Mouse (Mus musculus): ENCODE data around the gene Lin37. TPM values are rescaled to one million over a fixed set of nuclear protein-coding genes. Genes with fewer than 3 reads are reported as not detected.

Lin37 gene
- polyA plus RNA-seq, 1 experiment from 2014 or later = 65.1 TPM

DNA sequence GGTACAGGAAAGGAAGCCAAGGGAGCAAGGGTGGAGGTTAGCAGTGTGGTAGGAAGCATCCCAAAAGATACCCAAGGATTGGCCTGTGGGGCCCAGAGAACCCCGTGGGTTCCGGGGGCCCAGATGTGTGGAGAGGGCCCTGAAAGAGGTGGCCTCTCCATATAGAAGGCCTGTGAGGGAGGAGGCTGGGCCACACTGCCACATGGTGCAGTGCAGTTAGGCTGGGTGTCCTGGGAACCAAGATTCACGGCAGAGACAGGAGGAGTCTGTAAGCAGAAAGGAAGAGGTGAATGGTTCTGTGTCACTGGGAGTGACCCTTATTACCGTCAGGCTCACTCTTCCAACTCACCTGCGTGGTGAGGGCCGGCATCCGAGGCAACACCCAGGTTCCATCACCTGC lies 19.1 kb downstream of the Lin37 start:
- no peak overlapping the region for H3K9ac ChIP-seq
- 88% methylated on average over 7 of the region's 7 CpGs for WGBS
- peaks cover 7% of the 10 kb centered on the region for H3K4me1 ChIP-seq
- H3K36me3 ChIP-seq (ENCODE audit: poor library complexity, severe bottlenecking) = peaks cover 55% of the 10 kb centered on the region
- no peak overlapping the region for H3K27ac ChIP-seq
- no peak overlapping the region for H3K4me2 ChIP-seq
- no peaks in the 10 kb centered on the region for H3K9me3 ChIP-seq (replicated peaks)
- no peaks in the 10 kb centered on the region for H3K27me3 ChIP-seq
- H3K4me3 ChIP-seq = no peak overlapping the region
- no peak for ATAC-seq

DNA sequence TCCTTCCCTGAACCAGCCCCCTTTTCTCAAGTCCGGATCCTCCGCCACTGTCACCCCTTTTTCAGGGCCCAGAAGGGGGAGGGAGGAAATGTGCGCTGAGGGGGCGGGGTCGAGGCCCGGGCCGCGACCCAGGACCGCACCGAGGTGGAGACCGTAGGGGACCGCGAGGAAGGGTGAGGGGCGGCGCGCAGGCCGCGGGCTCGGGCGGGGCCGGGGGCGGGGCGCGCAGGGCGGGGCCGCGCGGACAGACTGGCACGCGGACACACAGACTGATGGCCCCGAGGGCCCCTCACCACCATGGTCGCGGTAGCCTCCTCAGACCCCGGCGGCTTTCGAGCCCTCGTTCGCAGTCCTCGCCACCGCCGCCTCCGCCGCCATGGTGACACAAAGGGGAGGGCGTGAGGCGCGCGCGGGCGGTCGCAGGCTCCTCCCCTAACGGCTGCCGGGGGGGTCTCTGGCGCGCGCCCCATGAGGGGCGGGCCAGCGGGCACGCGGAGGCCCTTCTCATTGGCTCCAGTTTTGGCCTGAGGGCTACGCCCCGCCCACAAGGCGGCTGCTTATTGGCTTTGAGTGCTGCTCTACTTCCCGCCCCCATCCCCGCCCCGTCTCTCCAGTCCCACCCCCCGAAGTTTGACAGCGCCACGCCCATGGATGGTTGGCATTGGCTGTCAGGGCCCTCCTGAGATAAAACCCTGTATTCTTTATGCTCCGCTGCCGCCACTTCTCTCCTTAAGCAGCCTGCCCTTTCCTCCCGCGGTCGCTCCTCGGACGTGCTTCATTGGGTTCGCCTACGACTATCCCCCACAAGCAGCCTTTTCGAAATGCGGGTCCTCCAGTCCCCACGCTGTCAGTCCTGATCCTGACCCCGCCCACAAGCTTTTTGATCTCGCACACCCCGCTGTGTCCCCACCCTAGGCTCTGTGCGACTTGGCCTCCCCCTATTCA lies 24.7 kb downstream of the Lin37 start, which contains the start of gene Arhgap33:
TSS of gene Arhgap33 (minus strand) at position 428 of the 945 bp plus-strand sequence.
- peak within 1 kb of the TSS; percentile 94 for H3K4me2 ChIP-seq
- H3K27ac ChIP-seq = peak within 1 kb of the TSS; percentile 92
- 1% methylated on average over 59 of the region's 84 CpGs for WGBS
- H3K27me3 ChIP-seq = no peaks in the 10 kb centered on the region
- H3K9me3 ChIP-seq (replicated peaks) = no peaks in the 10 kb centered on the region
- peak within 1 kb of the TSS; percentile 91 for H3K9ac ChIP-seq
- ATAC-seq = peak; percentile 88
- peaks cover 40% of the 10 kb centered on the region for H3K4me1 ChIP-seq
- H3K36me3 ChIP-seq (ENCODE audit: poor library complexity, severe bottlenecking) = peaks cover 48% of the 10 kb centered on the region
- peak within 1 kb of the TSS; percentile 77 for H3K4me3 ChIP-seq

DNA sequence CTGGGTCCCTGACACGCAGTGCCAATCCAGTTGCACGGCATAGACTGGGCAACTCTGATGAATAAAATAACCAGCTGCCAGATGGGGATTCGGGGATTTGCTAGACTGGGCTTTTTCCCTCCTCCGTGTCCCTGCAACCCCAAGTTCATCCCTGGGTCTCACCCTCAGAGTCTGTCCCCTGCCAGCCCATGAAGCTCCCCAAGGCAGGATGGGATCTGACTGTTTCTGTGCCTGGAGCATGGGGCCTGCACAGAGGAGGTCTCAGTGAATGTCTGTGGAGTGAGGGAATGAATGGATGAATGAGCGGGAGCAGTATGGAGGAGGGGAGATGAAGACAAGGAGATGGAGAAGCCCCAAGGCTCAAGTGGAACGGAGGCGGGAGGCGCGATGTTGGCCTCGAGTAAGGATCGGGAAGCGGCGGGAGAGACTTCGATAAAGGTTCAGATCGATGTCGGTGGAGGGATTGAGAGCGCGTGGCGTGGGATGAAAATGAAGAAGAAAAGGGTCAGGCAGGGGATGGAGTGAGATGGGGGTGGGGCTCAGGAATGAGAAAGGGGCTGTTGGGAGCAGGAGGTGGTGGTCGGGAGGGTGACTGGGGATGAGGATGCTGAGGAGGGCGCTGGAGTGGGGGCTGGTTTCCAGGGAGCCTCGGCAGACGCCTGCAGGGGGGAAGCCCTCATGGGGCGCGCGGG lies 25.6 kb downstream of the Lin37 start:
- ATAC-seq = peak; percentile 44
- Histone ChIP-seq H3K36me3 (ENCODE audit: poor library complexity, severe bottlenecking) (peaks cover 51% of the 10 kb centered on the region), H3K9me3 (replicated peaks) (no peaks in the 10 kb centered on the region), H3K9ac (peak overlapping the region; percentile 91), H3K27me3 (no peaks in the 10 kb centered on the region), H3K4me3 (peak overlapping the region; percentile 77), H3K27ac (peak overlapping the region; percentile 89), H3K4me2 (peak overlapping the region; percentile 94), H3K4me1 (peaks cover 40% of the 10 kb centered on the region)
- 2% methylated on average over 22 of the region's 26 CpGs for WGBS

DNA sequence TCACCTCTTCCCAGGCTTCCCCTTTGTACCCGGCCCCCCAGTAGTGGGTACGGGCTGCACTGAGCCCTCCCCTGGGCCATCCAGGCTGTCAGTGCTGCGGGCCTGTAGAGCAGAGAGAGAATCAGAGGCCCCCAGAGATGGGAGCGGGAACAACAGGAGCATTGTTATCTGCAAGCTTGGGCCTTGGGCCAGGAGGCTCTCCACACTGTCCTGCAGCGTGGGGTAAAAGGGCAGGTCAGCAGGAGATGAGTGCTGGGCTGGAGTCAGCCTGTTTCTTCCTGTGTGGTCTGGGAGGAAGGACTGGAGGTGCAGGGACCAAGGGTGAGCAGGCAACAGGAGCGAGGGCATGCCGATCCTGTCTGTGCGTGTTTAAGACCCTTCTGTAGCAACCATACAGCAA lies 26.7 kb downstream of the Lin37 start:
- peak overlapping the region; percentile 94 for H3K4me2 ChIP-seq
- peaks cover 55% of the 10 kb centered on the region for H3K36me3 ChIP-seq (ENCODE audit: poor library complexity, severe bottlenecking)
- peak overlapping the region; percentile 91 for H3K9ac ChIP-seq
- no peak overlapping the region for H3K27ac ChIP-seq
- WGBS = 12% methylated on average over 8 of the region's 8 CpGs
- ATAC-seq = no peak
- H3K4me1 ChIP-seq = peaks cover 40% of the 10 kb centered on the region
- no peaks in the 10 kb centered on the region for H3K27me3 ChIP-seq
- peak overlapping the region; percentile 77 for H3K4me3 ChIP-seq
- no peaks in the 10 kb centered on the region for H3K9me3 ChIP-seq (replicated peaks)

DNA sequence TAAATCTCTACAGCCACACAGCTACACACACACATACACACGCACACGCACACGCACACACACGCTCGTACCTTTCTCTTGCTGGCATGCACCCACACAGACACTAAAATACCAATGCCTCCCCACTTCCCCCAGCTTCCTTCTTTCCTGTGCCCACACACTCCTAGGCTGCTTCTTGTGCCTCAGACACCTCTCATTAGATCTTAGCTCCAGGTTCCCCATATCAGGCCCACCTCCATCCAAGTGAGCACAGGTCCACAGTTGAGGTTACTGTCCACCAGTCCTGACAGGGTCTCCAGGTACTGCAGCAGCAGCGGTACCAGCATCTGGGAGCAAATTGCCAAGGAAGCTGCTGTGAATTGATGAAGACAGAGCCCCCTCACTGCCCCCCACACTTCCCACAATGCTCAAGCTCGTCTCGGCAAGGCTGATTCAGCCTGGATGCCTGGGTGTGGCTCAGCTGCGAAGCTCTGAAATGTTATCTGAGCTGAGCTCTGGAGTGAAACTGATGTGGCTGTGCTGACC lies 28.3 kb downstream of the Lin37 start:
- Histone ChIP-seq H3K4me1 (peaks cover 46% of the 10 kb centered on the region), H3K27ac (no peak overlapping the region), H3K4me2 (peak overlapping the region; percentile 94; the same call in 1 of the 2 replicates), H3K4me3 (peak overlapping the region; percentile 15), H3K9ac (peak overlapping the region; percentile 91), H3K36me3 (ENCODE audit: poor library complexity, severe bottlenecking) (peaks cover 70% of the 10 kb centered on the region), H3K27me3 (no peaks in the 10 kb centered on the region), H3K9me3 (replicated peaks) (no peaks in the 10 kb centered on the region)
- 84% methylated on average over 9 of the region's 9 CpGs for WGBS
- no peak for ATAC-seq

DNA sequence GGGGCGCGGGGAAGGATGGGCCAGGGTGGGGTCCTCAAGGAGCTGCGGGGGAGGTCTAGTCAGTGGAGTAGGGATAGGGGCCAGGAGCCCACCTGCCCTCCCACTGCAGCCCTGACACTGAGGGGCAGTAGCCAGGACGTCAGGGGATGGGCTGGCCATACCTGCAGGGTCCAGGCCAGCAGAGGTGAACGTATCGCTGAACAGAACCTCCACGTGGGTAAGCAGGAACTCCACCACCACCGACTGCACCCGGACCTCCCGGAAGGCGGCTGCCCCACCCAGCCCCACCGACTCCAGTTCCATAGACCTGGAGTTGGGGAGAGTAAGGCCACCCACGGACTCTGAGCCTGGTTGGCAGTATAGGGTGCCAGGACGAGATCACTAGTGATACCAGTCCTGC lies 32.7 kb downstream of the Lin37 start:
- 82% methylated on average over 14 of the region's 14 CpGs for whole genome bisulfite sequencing
- ATAC-seq = no peak

DNA sequence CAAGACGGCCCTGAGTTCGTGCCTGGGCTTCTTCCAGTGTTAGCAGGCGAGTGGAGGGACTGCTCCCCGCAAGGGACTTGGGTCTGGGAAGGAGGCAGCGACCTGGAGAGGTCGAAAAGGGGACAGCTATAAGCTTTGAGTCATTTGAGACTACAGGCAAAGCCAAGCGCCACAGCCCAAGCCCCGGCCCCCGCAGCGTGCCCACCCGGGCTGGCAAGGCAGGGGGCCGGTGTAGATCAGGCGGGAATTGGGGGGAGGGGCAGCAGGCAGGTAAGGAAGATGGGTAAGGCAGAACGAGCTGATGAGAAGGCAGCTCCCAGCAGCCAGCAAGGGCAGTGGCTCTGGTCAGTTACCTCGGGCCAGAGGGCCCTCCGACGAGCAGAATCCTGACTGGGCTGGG lies 33.2 kb downstream of the Lin37 start:
- peak overlapping the region; percentile 34 for H3K9ac ChIP-seq
- H3K4me2 ChIP-seq = no peak overlapping the region

More for the DNA sequence above, 32.7 kb downstream of the Lin37 start:
- H3K4me3 ChIP-seq = no peak overlapping the region
- H3K27me3 ChIP-seq = no peaks in the 10 kb centered on the region
- peaks cover 100% of the 10 kb centered on the region for H3K36me3 ChIP-seq (ENCODE audit: poor library complexity, severe bottlenecking)
- H3K4me2 ChIP-seq = no peak overlapping the region
- peaks cover 21% of the 10 kb centered on the region for H3K4me1 ChIP-seq
- no peaks in the 10 kb centered on the region for H3K9me3 ChIP-seq (replicated peaks)
- H3K27ac ChIP-seq = no peak overlapping the region
- 0 out of 2 replicates have a peak overlapping the region, but pooled peaks have one; percentile 34 for H3K9ac ChIP-seq

DNA sequence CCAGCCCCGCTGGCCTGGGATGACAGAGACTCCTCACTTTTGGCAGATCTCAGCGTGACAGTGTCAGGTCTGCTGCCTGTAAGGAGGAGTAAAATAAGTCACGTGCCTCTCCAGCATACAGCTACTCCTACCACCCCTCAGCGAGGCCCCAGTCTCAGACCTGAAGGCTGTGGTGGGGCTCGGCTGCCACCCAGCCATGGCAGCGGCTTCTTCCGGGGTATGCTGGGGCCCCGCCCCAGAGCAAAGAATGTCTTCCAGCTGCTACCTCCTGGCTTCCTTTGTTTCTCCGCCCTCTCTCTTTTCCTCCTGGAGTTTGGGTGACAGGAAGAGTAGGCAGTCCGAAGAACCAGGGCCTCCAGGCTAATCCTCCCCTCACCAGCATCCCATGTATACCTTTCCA lies 33.7 kb downstream of the Lin37 start:
- 29% methylated on average over 10 of the region's 10 CpGs for WGBS
- Histone ChIP-seq H3K4me1 (peaks cover 16% of the 10 kb centered on the region), H3K4me3 (no peak overlapping the region), H3K27me3 (no peaks in the 10 kb centered on the region), H3K27ac (no peak overlapping the region), H3K4me2 (no peak overlapping the region), H3K9me3 (replicated peaks) (no peaks in the 10 kb centered on the region), H3K36me3 (ENCODE audit: poor library complexity, severe bottlenecking) (peaks cover 91% of the 10 kb centered on the region), H3K9ac (peak overlapping the region; percentile 34; the same call in 1 of the 2 replicates)
- no peak for ATAC-seq

More for the DNA sequence above, 33.2 kb downstream of the Lin37 start:
- H3K27me3 ChIP-seq = no peaks in the 10 kb centered on the region
- H3K4me3 ChIP-seq = no peak overlapping the region
- peaks cover 96% of the 10 kb centered on the region for H3K36me3 ChIP-seq (ENCODE audit: poor library complexity, severe bottlenecking)
- WGBS = 27% methylated on average over 17 of the region's 17 CpGs
- H3K27ac ChIP-seq = no peak overlapping the region
- no peaks in the 10 kb centered on the region for H3K9me3 ChIP-seq (replicated peaks)
- no peak for ATAC-seq
- peaks cover 17% of the 10 kb centered on the region for H3K4me1 ChIP-seq

DNA sequence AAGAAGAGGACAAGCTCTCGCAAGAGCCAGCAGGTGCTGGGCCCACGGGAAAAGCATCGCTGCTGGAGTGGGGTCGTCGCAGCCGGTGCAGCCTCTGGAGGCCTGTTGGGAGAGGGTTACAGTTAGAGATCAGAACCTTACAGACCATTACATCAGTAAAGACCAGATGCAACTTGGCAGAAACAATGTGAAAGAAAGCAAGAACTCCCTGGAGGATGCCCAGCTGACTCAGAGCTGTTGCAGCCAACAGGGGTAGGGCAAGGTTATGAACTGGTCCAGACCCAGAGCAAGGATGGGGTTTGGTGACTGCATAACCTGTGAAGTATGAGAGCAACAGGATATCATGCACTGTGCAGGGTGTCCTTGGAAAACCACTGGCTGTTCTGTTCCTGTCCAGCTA lies 35.2 kb downstream of the Lin37 start:
- WGBS = 84% methylated on average over 6 of the region's 6 CpGs
- Histone ChIP-seq H3K27me3 (no peaks in the 10 kb centered on the region), H3K4me1 (peaks cover 24% of the 10 kb centered on the region), H3K4me3 (no peak overlapping the region), H3K9ac (no peak overlapping the region), H3K27ac (no peak overlapping the region), H3K4me2 (no peak overlapping the region), H3K36me3 (ENCODE audit: poor library complexity, severe bottlenecking) (peaks cover 77% of the 10 kb centered on the region), H3K9me3 (replicated peaks) (no peaks in the 10 kb centered on the region)
- no peak for ATAC-seq

DNA sequence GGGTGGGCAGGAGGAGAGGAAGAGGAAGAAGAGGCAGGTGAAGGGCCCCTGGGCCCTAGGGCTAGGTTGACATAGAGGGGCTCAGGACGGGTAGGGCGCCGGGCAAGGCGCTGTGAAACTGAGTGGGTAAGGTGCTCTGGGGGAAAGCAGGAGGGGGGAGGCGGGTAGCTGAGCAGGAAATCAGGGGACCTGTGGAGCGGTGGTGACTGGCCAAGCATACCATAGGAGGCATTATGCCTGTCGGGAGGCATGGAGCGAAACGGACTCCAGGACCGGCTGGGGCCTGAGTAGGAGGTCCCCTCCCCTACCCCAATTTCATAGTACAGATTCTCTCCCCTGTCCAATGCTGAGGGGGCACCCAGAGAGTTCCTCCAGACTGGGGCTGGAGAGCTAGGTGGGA lies 36.8 kb downstream of the Lin37 start:
- no peaks in the 10 kb centered on the region for H3K27me3 ChIP-seq
- no peak overlapping the region; the same call in 1 of the 2 replicates for H3K27ac ChIP-seq
- H3K36me3 ChIP-seq (ENCODE audit: poor library complexity, severe bottlenecking) = peaks cover 61% of the 10 kb centered on the region
- no peak overlapping the region for H3K9ac ChIP-seq
- ATAC-seq = no peak
- no peak overlapping the region for H3K4me2 ChIP-seq
- H3K4me3 ChIP-seq = no peak overlapping the region
- WGBS = 81% methylated on average over 10 of the region's 10 CpGs
- H3K4me1 ChIP-seq = peaks cover 24% of the 10 kb centered on the region
- H3K9me3 ChIP-seq (replicated peaks) = no peaks in the 10 kb centered on the region

DNA sequence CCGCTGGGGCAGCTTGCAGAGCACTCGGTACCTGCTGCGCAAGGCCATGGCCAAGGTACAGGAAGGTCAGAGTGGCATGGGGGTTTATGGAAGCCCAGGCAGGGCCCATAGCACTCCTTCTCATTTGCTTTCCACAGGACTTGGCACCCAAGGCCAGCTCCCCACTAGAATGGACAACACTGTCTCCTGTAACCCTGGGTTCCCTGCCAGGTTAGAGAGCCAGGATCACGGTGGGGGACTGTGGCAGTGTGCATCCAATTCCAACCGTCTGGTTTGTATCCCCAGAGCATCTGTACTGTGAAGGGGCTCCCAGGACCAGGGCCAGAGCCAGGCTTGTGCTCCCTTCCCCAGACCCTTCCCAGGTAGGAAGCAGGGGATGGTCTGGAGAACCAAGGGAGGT lies 38.8 kb downstream of the Lin37 start:
- Histone ChIP-seq H3K4me1 (peaks cover 13% of the 10 kb centered on the region; the same call in 1 of the 2 replicates), H3K4me3 (no peak overlapping the region), H3K27ac (peak overlapping the region; percentile 44; the same call in 1 of the 2 replicates), H3K4me2 (no peak overlapping the region), H3K27me3 (no peaks in the 10 kb centered on the region), H3K36me3 (ENCODE audit: poor library complexity, severe bottlenecking) (peaks cover 41% of the 10 kb centered on the region), H3K9me3 (replicated peaks) (no peaks in the 10 kb centered on the region), H3K9ac (no peak overlapping the region)
- ATAC-seq = peak; percentile 7; the same call in 1 of the 2 replicates
- WGBS = 76% methylated on average over 5 of the region's 5 CpGs

DNA sequence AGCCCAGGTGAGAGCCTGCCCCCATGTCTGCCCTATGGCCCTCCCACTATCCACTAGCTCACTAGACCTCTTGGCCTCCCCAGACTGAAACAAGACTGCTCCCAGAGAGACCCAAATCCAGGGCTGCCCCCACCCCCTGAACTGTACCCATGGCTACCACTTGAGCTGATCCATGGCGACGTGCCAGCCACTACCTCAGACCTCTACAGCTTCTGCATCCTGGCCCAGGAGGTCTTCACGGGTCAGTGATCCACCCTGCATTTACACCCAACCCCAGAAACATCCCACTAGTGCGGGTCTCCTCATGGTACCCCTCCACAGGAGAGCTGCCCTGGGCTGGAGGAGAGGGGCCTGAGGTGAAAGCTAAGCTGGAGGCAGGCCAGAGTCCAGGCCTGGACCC lies 39.2 kb downstream of the Lin37 start:
- H3K27me3 ChIP-seq = no peaks in the 10 kb centered on the region
- WGBS = 64% methylated on average over 4 of the region's 4 CpGs
- ATAC-seq = peak; percentile 26
- H3K4me3 ChIP-seq = no peak overlapping the region
- peaks cover 36% of the 10 kb centered on the region for H3K36me3 ChIP-seq (ENCODE audit: poor library complexity, severe bottlenecking)
- H3K9me3 ChIP-seq (replicated peaks) = no peaks in the 10 kb centered on the region
- H3K9ac ChIP-seq = peak overlapping the region; percentile 14
- H3K4me1 ChIP-seq = 0 out of 2 replicates have a peak, but pooled peaks cover 13% of the 10 kb centered on the region
- H3K27ac ChIP-seq = no peak overlapping the region
- H3K4me2 ChIP-seq = no peak overlapping the region

Measured in forebrain, embryonic 13.5 days (tissue).